Mouse (Mus musculus) ovary, postnatal 14 days (tissue): Measurements from ENCODE around the gene Camk1d.

Source experiments
- DNase-seq: peaks from one replicate; pipeline ENCODE4 v3.0.0; 2022; ENCODE audit warnings: low spot score

Camk1d gene

DNA sequence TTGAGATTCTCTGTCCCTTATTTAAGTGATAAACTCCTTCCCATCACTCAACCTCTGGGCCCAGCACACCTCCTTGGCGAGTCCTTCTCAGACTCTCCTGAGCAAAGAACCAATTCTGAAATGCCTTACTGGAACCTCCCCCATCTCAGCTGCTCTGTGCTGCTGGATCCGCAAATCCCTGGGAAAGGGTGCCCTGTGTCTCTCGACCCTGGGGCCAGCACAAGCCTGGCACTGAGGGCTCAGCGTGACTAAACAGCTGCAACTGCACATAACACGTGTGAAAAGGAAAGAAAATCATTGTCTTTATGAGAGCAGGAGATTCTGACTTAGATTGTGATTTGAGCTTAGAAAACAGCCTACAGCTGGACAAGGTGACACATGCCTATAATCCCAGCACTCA lies 52.4 kb downstream of the Camk1d start:
- DNase-seq: no peak

DNA sequence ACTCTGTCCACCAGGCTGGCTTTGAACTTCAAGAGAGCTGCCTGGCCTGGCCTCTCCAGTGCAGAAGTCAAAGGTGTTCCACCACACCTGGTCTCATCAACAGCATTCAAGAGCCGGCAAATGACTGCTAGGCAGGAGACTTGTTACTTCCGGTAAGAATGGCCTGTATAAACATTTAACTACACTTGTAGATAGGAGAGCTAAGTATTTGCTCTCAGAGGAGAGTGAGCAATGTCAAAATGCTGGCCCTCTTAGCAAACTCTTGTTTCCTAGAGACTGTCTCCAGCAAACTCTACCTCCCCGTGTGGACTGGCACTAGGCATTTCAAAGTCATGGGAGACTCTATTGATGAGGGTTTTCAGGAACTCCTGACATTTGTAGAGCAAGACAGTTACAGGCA lies 56.3 kb downstream of the Camk1d start:
- DNase-seq: no peak

DNA sequence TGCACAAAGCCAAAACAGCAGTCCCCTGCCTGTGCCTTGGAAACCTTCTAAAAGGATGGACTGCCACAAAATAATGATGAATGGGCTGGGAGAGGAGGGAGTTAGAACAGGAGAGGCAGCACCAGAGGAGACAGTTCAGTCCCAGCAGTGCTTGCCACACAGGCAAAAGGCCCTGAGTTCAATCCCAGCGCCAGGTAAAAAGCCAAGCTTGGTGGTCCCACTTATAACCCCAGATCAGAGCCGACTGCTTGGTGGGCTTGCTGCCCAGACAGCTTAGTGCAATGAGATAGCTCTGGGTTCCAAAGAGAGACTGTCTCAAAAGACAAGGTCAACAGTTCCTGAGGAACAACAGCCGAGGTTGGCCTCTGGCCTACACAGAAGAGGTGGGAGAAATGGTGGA lies 58.0 kb downstream of the Camk1d start:
- no peak for DNase-seq

DNA sequence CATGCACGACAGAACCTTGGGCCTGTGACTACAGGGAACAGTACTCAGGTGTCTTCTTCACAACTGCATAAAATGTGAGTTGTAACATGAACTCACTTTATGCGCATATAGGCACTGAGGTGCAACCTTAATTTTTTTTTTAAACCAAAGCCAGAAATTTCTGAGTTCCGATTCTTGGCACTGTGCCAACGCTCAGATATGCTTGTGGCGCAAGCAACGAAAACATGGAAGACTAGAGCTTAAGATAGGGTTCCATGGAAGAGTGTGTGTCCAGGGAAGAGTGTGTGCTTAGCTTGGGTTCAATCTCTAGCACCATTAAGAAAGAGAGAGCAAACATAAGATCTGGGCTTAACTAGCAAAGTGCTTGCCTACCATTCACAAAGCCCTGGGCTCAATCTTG lies 62.2 kb downstream of the Camk1d start:
- no peak for DNase-seq

DNA sequence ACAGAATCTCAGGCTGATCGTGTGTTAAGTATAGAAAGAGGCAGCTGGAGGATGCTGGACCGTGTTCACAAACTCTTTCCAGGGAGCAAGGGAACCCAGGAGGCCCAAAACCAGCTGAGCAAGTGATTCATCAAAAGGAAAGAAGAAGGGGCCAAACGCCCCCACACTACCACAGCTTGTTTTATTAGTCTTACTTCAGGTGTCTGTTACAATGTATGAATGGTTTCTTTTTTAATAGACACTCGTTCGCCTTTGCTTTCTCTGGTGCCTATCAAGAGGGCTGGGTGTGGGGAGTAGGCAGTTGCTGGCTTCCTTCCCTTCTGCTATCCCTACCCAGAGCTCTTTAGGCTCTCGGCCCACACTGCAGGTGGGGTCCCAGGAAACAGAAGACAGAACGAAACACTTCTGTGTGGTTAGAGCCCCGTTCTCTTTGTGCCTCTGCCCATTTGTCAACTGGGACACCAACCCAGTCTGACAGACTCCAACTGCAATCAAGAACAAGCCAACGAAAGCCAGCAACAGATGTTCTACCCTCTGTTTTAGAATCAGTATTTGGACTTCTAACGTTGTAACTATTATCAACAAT lies 62.9 kb downstream of the Camk1d start:
- no peak for DNase-seq

DNA sequence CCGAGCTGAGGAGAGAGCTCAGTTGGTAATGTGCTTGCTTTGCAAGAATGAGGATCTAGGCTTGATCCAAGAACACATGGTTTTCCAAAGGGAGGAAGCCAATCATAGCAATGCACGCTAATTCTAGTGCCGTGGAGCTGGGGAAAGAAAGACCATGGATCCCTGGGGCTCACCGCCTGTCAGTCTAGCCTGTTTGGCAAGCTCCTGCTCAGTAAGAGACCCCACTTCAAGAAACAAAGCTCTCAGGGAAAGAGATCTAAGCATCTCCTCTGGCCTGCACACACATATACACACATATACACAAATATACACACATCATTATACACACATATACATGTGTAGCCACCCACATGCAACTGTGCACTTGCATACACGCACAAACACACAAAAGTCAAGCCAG lies 65.1 kb downstream of the Camk1d start:
- no peak for DNase-seq

DNA sequence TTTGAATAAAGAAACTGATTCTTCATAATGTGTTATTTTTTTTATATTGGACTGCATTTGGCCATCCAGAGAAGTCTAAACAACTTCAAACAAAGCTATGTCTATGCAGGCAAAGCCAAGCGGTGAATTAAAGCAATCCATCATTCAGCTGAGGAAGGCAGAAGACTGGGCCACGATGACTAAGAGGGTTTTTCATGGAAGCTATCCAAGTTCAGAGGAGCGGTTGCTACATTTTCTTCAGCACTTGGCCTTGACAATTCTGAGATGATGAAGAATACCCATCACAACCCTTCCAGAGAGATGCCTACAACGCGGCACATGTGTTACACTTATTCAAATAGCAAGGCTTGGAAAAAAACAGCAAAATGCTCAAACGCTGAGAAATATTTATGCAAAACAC lies 65.6 kb downstream of the Camk1d start:
- DNase-seq: no peak

DNA sequence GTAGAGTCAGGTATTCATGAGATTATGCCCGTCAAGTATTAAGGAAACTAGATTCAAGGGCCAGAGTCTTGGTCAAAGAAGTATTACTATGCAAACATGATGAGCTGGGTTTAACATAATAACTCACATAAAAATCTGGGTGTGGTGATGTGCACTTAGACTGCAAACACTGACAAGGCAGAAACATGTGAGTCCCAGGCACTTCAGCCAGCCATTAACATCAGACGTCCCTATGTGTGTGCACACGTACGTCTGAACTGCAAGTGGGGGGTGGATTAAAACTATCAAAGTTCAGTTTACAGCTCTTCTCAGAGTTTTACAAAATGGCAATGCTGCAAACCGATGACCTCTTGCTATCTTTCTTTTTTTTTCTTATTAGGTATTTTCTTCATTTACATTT lies 68.0 kb downstream of the Camk1d start:
- DNase-seq: no peak

DNA sequence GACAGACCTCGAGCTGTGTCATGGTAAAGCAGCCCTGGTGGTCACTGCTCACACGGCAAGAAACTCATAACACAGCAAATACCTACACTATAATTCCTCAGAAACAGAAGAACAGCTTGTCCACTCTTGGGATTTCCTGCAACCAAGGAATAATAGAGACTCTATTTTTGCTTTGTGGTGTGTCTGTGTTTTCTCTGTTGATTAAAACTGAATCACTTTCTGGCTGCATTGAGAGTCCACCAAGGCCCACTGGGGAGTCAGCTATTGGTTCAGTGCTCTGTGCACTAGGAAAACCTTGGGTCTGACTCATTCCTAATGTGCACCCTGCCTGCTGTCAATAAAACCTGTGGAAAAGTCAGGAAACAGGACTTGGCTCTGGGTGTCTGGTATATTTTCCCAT lies 68.7 kb downstream of the Camk1d start:
- DNase-seq: no peak

DNA sequence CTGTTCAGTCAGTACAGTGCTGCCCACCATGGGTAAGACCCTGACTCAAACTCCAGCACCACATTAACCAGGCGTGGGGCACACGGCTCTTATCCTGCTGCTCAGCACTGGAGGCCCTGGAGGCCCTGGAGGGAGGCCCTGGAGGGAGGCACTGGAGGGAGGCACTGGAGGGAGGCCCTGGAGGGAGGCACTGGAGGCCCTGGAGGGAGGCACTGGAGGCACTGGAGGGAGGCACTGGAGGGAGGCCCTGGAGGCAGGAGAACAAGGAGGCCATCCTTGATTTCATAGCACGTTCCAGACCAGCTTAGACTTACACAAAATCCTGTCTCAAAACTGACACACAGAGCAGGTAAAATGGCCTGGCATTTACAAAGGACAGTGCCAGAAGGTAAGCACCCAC lies 70.4 kb downstream of the Camk1d start:
- DNase-seq: no peak

DNA sequence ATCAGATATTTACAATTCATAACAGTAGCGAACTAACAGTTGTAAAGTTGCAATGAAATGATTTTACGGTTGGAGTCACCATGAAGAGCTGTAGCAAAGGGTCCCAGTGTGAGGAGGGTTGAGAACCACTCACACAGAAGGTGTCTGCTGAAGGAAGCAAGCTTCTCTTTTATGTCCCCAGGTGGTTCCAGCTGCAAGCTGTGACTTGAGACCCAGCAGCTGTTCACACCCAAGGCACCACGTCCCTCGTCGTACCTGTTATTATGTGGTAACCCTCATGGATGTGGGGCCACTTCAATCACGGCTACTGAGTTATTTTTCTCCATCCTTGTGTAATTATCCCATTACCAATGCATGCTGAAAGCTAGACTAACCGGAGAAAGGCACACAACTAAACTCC lies 71.1 kb downstream of the Camk1d start:
- no peak for DNase-seq

DNA sequence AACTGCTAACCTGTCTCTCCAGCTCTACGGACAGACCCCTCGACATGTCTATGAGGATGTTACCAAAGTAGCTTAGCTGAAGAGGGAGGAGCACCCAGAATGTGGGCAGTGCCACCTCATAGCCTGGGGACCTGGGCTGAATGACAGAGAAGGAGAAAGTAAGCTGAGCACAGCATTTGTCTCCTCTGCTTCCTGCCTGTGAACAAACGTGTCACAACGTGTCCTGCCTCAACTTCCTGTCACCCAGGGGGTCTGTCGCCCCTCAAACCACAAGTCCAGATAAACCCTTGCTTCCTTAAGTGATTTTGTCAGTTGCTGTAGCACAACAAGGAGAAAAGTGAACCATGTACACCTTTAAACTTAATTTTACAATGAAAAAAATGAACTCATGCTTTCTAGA lies 71.7 kb downstream of the Camk1d start:
- no peak for DNase-seq

DNA sequence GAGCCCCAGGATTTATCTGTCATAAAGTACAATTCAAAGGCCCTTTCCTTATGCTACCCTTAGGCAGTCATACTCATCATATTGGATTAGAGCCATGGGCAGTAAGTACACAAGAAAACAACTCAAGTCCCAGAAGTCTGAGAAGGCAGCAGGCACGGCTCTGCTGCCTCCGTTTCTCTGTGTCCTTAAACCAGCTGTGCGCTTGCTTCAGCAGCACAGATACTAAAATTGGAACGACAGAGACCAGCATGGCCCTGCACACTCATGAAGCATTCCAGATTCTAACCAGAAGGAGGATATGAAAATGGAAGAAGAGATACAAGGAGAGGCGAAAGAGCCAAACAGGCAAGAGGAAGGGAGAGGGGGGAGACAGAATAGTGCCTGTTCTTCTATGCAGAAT lies 72.6 kb downstream of the Camk1d start:
- DNase-seq: no peak

DNA sequence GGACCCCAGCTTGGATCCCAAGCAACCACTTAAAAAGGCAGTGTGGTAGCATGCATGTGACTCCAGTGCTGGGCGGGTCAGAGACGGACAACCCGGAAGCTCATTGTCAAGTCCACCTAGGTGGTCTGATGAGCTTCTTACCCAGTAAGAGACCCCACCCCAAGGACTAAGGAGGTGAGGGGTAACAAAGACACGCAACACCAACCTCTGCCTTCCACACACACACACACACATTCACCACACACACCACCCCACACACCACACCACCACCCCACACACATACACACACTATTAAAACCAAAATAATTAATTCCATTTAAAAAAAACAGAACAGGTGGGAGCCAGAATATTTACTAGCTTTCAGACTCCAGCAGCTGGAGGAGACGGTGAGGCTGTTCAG lies 73.7 kb downstream of the Camk1d start:
- DNase-seq: no peak

DNA sequence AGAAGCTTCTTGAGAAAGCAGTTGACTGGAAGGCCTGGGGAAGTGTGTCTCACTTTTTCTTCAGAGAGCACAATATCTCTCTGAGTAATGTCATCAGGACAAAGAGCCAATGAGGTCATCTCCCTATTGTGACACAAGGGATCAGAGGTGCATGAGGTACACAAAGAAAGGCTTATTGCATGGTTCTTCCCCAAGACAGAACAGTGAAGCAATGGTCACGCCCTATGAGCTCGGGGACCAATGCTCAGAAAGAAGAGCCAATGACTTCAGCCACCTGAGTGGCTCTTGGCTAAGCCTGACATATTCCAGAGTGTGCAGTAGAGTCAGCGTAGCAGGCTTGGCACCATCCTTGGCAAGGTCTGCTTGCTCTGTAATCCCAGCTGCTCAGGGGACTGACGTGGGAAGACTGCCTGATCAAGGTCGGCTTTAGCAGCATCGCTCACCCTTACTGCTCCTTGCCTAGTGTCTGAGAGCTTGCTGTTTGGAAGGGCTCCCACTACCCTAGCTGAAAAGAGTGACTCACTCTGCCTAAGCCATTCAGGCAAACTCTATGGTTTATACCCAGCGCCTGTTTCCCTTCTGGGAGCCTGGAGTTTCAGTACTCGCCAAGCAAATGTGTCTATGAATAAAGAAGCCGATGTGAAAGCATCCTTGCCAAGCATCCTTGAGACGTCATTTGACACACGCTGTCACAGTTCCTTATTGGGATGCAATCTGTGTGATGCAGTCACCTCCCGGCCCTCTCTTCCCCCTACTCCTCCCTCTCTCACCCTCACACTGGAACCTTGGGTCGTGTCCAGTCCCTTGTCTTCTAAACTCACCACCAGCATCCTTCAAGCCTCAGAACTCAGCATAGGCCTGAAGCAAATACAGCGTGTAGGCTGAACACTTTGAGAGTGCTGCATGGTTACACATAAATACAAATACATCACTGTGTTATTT lies 77.2 kb downstream of the Camk1d start:
- DNase-seq: no peak

DNA sequence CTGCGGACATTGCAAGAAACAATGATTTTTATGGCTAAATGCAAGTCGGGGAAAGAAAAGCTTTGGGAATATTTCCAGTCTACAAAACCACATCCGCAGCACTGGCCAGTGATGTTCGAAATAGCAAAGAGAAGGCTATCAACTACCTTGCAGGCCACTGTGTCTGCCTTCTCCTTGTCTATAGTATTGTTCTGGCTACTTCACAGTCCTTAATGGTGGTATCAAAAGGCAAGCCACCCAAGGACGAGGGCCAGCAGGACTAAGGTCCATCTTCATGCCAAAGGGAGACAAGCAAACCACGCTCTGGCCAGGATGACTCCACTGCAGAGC lies 82.0 kb downstream of the Camk1d start:
- no peak for DNase-seq

DNA sequence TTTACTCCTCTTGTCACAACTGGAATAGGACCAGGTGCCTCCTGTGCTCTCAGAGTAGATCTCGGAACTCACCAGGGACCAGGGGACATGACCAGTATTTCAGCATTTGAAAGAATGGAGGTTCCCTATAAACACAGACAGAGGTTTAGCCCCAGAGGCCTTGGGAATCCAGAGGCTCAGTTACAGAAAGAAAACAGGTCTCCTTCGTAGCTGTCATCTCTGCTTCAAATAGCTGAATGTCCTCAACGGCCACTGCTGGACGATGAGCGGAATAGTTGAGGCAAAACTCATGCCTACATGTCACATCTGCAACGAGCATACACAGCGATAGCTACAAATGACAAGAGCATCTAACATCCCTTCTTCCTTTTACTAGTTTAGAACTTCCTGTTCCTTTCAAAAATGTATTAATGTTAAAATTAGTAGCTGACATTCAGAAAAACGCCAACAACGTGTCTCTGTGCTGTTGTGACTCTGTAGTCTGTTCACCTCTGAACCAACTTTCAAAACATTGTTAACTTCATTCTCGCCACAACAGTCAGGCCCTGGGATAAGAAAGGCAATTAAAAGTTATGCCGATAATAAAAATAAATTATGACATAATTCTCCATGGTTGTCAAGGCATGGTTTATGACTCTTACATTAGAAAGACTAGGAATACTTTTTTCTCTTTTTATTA lies 82.5 kb downstream of the Camk1d start:
- no peak for DNase-seq

DNA sequence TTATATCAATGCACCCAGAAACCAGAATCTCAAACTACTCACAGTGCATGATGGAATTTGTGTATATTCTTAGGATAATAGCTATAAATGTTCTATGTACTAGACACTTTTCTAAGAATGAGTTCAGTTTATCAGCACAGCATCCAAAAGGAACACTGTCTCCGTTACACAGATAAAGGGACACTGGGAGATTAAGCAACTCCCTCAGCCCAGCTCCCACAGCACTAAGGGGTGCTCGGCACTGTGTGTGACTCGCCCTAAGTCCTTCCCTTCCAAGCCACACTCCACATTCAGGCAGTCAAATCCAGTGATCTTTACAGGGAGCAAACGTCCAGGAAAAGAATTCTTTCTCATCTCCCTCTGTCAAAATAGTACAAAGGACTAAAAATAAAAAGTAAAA lies 83.6 kb downstream of the Camk1d start:
- no peak for DNase-seq

DNA sequence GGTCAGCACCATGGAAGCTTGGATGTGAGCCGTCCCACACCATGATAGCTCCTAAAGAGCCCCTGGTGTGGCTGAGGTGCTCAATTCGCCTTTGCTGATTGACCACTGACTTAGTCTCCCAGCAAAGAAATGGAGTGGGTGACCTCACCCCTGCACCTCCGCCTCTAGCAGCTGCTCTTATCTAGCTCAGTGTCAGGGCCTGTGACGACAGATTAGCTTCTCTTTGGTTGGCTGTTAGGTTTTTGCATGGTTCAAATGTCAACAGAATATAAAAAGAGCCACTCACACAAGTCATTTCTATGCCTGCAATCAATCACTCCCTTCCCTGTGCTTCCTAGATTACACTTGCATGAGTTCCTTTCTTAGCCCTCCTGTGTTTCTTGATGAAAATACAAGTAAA lies 89.9 kb downstream of the Camk1d start:
- no peak for DNase-seq

DNA sequence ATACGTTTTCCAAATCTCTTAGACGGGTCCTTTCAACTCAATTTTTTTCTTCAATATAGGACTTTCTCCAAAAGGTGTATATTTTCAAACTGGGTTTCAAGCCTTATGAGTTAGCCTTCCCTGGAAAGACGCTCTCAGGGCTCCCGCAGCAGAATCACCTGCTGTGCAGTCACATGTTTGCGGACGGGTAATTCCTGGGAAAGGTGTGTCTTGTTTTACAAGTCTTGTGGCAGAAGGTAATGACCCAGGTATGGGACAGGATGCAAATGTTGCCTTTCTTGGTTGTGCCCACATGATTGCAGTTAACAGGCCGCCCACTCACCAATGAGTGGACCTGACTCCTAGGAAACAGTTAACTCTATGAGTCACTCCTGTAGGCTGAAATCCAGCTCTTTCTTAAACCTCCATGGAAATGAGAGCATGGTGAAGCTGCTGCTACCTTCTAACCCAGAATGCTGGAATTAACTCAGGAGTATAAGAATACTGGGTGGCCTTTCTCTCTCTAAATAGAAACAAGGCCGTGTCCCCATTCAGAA lies 95.9 kb downstream of the Camk1d start:
- DNase-seq: no peak

DNA sequence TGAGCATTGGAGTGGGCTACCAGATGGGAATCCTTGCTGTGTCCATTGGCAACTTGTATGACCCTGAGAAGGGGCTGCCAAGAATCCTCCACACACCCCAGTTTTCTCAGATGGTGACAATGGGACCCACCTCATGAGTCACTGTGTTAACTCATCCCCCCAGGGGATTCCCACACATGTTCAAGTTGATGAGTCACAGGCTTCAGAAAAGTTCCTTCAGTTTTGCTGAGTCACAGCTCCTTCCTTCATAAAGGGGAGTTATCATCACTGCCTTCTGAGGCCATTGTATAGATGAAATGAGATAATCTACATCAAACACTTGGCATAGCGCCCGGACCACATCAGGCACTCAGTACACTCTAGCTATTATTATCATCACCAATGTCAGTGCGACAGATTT lies 99.4 kb downstream of the Camk1d start:
- DNase-seq: no peak

DNA sequence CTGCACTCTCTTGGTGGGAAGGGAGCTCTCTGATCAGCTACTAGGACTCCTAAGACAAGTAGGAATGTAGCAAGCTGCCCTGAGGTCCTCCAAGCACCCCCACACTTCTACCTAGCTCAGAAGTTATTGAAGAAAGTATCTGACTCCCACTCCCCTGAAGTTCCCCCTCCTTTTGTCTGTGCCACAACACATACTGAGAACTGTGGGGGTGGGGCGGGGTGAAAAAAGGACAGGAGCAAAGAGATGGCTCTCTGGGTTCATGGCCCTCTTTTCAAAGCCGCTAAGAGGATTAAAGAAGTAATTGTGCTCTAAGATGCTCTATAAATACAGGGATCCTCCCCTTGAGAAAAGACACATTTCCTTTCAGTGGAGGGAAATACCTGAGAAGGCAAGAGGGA lies 100.0 kb downstream of the Camk1d start:
- DNase-seq: no peak

DNA sequence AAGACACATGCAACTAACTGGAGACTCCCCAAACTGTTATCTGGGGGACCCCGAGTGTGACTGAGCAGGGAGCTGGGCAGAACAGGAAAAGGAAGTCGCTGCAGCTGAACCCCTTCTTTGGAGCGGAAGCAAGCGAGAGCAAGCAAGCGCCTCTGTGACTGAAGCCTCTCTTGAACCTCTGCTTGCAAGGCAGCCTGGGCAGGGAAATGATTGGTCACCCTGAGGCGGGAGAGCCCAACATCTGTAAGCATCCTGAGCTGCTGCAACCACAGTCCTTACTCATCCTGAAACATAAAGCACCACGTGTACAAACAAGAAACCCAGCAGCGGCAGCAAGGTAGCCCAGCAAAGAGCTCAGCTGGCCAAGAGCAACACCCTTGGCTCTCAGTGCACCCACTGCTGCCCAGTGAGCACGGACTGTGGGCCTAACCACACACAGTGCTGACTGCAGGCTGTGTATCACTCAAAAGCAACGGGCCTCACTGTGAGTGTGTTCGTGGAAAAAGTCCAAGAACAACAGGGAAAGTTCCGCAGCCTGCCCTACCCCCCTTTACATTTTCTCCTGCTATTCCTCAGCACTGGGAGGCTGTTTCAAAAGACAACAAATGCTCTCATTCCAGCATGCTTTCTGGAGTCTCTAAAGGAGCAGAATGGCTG lies 100.5 kb downstream of the Camk1d start:
- DNase-seq: no peak
